Mouse (Mus musculus) lung, postnatal 25 days (tissue): ENCODE measurements around the gene Smgc.
"Not testable (repeated sequence)": the region's sequence is repeated elsewhere in the genome, so short reads cannot be mapped to it uniquely, and the experiment has no call there.

Experiments used
- DNase-seq: peaks from one replicate; pipeline ENCODE4 v3.0.0; 2022; ENCODE audit warnings: low spot score

Gene Smgc

DNA sequence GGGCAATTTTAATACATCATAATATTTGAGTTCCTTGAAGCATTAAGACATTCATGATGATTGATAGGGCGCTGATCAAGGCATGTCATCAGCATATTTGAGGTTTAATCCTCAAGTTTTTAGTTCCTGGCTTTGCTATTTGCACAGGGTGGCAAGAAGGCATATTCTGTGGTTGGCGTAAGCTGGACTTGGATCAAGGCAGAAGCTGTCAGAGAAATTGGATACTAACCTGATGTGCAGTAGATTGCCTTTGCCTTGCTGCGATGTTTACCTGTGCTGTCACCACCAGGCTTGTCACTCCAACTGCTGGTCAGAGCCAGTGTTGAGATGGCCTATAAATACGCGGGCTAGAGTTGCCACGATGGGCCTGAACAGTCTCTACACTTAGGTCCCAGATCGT is at the start of gene Smgc:
TSS of gene Smgc (plus strand) at position 301 of the 400 bp plus-strand sequence.
- no peak for DNase-seq

DNA sequence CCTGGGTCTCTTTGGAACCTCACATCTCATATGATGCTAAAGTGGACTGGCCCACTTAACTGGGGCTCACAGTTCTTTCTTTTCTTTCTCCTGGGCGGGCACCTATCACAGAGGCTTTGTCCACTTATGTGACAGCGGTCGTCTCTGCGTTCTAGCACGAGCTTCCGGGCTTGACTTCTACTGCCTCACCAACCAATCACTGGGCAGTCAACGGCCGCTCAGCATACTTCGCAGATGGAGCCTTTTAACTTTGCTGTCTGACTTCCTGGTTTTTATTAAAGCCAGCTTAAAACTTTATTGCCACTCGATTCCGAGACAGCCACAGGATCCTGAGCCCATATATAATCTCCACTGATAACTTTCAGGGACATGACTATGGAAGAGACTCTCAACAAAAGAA is 49.7 kb upstream of the Smgc start:
- no peak for DNase-seq

DNA sequence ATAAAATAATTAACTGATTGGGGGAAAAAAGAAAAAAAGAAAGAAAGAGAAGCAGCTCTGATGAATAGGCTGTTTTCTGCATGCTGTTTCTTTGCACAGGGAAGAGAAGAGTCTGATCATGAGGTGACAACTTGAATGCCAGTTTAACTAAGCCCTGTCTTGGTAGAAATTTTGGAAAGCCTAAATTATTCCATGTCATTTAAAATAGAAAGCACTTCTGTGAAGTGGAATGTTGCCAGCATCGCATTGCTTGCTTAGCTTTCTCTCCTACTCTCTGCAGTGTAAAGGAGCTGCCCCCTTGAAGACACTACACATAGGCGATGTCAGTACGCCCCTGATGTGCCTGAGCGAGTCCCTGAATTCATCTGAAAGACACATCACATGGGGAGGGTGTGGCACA is 31.6 kb upstream of the Smgc start:
- DNase-seq: no peak

DNA sequence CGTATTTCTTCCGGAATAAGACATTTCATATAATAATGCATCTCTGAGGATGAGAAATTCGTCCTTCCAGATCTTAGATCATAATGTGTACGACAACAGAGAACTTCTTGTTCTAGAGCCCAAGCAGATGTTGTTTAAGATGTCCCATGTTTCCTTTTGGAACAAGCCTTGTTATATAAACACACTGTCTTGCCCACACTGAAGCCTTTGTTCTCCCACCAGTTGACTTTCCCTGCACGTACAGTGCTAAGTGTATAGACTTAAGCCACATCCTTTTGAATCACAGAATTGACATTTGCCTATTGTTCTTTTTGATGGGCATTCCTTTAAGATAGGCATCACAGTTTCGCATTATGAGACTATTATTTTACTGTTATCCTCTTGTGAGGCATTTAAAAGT is 2.7 kb upstream of the Smgc start:
- DNase-seq: peak; percentile 27

DNA sequence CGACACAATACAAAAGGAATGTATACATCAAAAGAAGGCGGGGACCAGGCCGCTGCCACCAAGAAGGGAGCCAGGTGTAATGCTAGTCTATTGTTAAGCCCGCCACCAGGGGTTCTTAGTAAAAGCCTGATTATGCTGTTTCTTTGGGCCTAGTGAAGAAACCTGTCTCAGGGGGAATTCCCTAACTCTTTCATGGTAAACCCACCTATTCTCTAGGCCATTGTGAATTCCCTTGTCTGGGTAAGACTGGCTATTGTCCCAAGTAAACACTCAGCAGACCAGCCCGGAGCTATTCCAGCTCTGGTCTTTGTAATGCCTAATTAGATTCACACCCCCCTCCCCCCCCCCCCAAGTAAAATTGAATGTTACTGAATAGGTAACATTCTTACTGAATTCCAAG is 26.1 kb downstream of the Smgc start:
- DNase-seq: not testable (repeated sequence)

DNA sequence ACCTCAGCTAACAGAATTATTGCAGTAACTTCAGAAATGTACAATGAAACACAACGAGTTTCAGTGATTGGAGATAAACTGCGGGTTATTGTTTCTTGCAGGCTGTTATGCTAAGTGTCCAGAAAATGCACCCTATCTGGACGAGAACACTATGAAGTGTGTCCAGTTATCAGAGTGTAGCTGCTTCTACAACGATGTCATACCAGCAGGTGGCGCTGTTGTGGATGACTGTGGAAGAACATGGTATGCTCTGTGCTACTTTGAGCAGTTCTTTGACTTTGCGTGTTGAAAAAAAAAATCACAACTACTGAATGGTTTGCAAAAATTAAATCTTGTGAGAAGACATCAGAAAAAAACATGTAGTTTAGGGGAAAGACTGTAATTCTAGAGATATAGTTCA is 62.2 kb downstream of the Smgc start:
- no peak for DNase-seq

DNA sequence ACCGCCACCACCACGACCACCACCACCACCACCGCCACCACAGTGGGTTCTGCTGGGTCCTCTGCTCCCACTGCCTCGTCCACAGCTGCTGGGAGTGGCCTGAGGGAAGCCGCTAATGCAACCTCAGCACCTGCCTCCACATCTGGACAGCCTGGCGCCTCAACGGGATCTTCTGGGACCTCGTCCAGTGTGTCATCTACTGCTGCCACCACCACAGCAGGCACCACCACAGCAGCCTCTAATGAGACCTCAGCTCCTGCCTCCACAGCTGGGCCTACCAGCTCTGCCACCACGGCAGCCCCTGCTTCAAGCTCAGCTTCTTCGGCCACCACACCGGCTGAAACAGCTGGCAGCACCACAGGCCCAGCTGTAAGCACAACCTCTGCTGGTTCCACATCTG is 69.0 kb downstream of the Smgc start:
- DNase-seq: peak; percentile 48
